Mouse (Mus musculus) liver, postnatal 0 days (tissue): ENCODE results near the gene Acad9.

Experiments
- CTCF ChIP-seq: sonication (generic); IDR thresholded peaks from 2 replicates; pipeline ENCODE4 v1.5.1; 2016; ENCODE audit warnings: antibody characterized with exemption, low read depth
- EP300 ChIP-seq: IDR thresholded peaks from 2 replicates; pipeline ENCODE4 v1.6.1; 2016; ENCODE audit warnings: antibody characterized with exemption, low read depth, mild to moderate bottlenecking

DNA sequence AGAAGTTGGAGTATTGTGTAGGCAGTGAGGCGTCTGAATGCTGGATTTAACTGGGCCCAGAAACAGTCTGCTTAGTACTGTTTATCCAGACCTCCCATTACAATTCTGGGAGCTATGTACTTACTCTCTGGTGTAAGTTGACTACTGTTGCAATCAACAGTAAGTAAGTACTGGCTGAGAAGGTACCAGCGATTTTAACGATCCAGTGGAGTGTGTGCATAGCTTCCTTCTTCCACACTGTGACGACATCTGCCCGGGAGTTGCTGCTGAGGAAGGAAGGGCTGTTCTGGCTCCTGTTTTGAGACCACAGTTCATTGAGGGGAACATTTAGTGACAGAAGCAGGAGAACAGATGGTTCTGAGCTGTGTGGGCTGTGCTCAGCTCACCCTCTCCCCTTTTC is 5.3 kb downstream of the Acad9 start:
- TF ChIP-seq CTCF = no peak
- no peak for TF ChIP-seq EP300
